Mouse (Mus musculus) ES-E14 (cell line): ENCODE results near the gene Hal. TPM values are rescaled to one million over a fixed set of nuclear protein-coding genes. Genes with fewer than 3 reads are reported as not detected.

Source experiments
- DNase-seq: peaks from one replicate; pipeline ENCODE4 v3.0.0-alpha.2; 2013; ENCODE audit warnings: low read depth, low spot score
- H3K27ac ChIP-seq: 2 replicates; pipeline ENCODE4 v1.5.1; 2012; ENCODE audit warnings: low read depth, mild to moderate bottlenecking, low read length, moderate library complexity, mixed read lengths; ENCODE audit not compliant: poor library complexity, insufficient read depth, severe bottlenecking
- H3K36me3 ChIP-seq: 2 replicates; pipeline ENCODE4 v1.6.1; 2012; ENCODE audit warnings: mild to moderate bottlenecking, low read length, moderate library complexity, mixed read lengths; ENCODE audit not compliant: control insufficient read depth, poor library complexity, insufficient read depth, severe bottlenecking
- H3K4me1 ChIP-seq, 2 experiments: fragments of 150-350 bp in 1 of 2; sonication (generic) in 1 of 2; 2 replicates each; pipeline ENCODE4 v1.6.1; 2012; ENCODE audit warnings: low read length in 2 of 2, mild to moderate bottlenecking in 1 of 2, mixed read lengths in 1 of 2; ENCODE audit not compliant: control insufficient read depth in 2 of 2, insufficient read depth in 2 of 2, poor library complexity in 1 of 2
- H3K4me3 ChIP-seq, 2 experiments: fragments of 150-350 bp in 1 of 2; sonication (generic) in 1 of 2; 2 replicates each; pipeline ENCODE4 v1.5.1; 2012; ENCODE audit warnings: low read length in 2 of 2, low read depth in 1 of 2, mild to moderate bottlenecking in 1 of 2, mixed read lengths in 1 of 2; ENCODE audit not compliant: insufficient read depth in 1 of 2, poor library complexity in 1 of 2, severe bottlenecking in 1 of 2
- H3K9ac ChIP-seq: 2 replicates; pipeline ENCODE4 v1.6.1; 2012; ENCODE audit warnings: low read depth, mild to moderate bottlenecking, low read length, mixed read lengths; ENCODE audit not compliant: poor library complexity, insufficient read depth, severe bottlenecking
- H3K9me3 ChIP-seq: fragments of 150-350 bp; sonication (generic); 2 replicates; pipeline ENCODE4 v1.6.1; 2012; ENCODE audit warnings: low read depth, mild to moderate bottlenecking, low read length; ENCODE audit not compliant: control insufficient read depth, insufficient read depth
- CHD2 ChIP-seq: IDR thresholded peaks from 2 replicates; pipeline ENCODE4 v1.6.1; 2014; ENCODE audit warnings: mild to moderate bottlenecking, low read depth, low read length, inconsistent platforms
- HCFC1 ChIP-seq: IDR thresholded peaks from 2 replicates; pipeline ENCODE4 v1.6.1; 2012; ENCODE audit warnings: low read length, inconsistent platforms, borderline replicate concordance; ENCODE audit not compliant: insufficient read depth
- MAFK ChIP-seq: IDR thresholded peaks from 2 replicates; pipeline ENCODE4 v1.6.1; 2014; ENCODE audit warnings: mild to moderate bottlenecking, low read depth, low read length, inconsistent platforms; ENCODE audit not compliant: insufficient read depth
- ZC3H11A ChIP-seq: IDR thresholded peaks from 2 replicates; pipeline ENCODE4 v1.6.1; 2012; ENCODE audit warnings: low read depth, mild to moderate bottlenecking, inconsistent platforms, low read length, borderline replicate concordance
- ZNF384 ChIP-seq: IDR thresholded peaks from 2 replicates; pipeline ENCODE4 v1.6.1; 2012; ENCODE audit warnings: low read depth, low read length, inconsistent platforms
- in situ Hi-C, 2 experiments: fragments of 600-800 bp; cut with MboI; formaldehyde crosslinking; loops; one replicate each; pipeline ENCODE4 v1.15.1; 2025; ENCODE audit warnings: low sequenced_read_pairs in 2 of 2, inconsistent platforms in 1 of 2; ENCODE audit not compliant: unreplicated experiment in 2 of 2
- total RNA-seq: library from RNA; depleted of rRNA; stranded (reverse); fragments of 300-350 nt; gene quantifications from 2 replicates; pipeline ENCODE4 v1.2.3, GENCODE M21; 2012; rRNA removed

The Hal gene
- total RNA-seq, 1 experiment: 5.7 TPM

GRCm38 (mm10) chr10:93567066-93567465, 78.5 kb downstream of the Hal start:
- Histone ChIP-seq H3K4me1 (no peaks in the 10 kb centered on the region), H3K36me3 (no peaks in the 10 kb centered on the region), H3K4me3 (no peak overlapping the region), H3K27ac (no peak overlapping the region), H3K9me3 (no peaks in the 10 kb centered on the region), H3K9ac (no peak overlapping the region)
- TF ChIP-seq MAFK: no peak
- TF ChIP-seq ZNF384: no peak
- no peak for TF ChIP-seq HCFC1
- no peak for TF ChIP-seq CHD2
- TF ChIP-seq ZC3H11A: no peak
- in situ Hi-C loops: no loop called here
- no peak for DNase-seq

- Histone ChIP-seq H3K4me3 (no peak overlapping the region), H3K36me3 (no peaks in the 10 kb centered on the region), H3K4me1 (no peaks in the 10 kb centered on the region), H3K9ac (no peak overlapping the region), H3K9me3 (no peaks in the 10 kb centered on the region), H3K27ac (no peak overlapping the region)
- in situ Hi-C loops: no loop called here
- no peak for TF ChIP-seq ZC3H11A
- TF ChIP-seq CHD2: no peak
- no peak for TF ChIP-seq MAFK
- no peak for TF ChIP-seq HCFC1
- TF ChIP-seq ZNF384: no peak
- no peak for DNase-seq
Measured at GRCm38 (mm10) chr10:93567841-93568566, 79.4 kb downstream of the Hal start.

GRCm38 (mm10) chr10:93568671-93569070, 80.1 kb downstream of the Hal start:
- no peak for DNase-seq
- Histone ChIP-seq H3K27ac (no peak overlapping the region), H3K36me3 (no peaks in the 10 kb centered on the region), H3K9me3 (no peaks in the 10 kb centered on the region), H3K9ac (no peak overlapping the region), H3K4me1 (no peaks in the 10 kb centered on the region), H3K4me3 (no peak overlapping the region)
- TF ChIP-seq ZNF384 (no peak), HCFC1 (no peak), ZC3H11A (no peak), CHD2 (no peak), MAFK (no peak)
- in situ Hi-C loops: no loop called here

Other genes with a start within 250 kb of the Hal start
- 10.3 and 15.7 TPM in 2 replicates for gene Elk3, start 177.6 kb upstream of the Hal start, total RNA-seq
- 54.5 and 72.4 TPM in 2 replicates for gene Lta4h, start 35.4 kb upstream of the Hal start, total RNA-seq
- 0.16 and 0.40 TPM in 2 replicates for gene Amdhd1, start 51.3 kb downstream of the Hal start, total RNA-seq
- 0.85 and 2.6 TPM in 2 replicates for gene Ccdc38, start 51.9 kb downstream of the Hal start, total RNA-seq
- 77.7 and 103 TPM in 2 replicates for gene Snrpf, start 100.9 kb downstream of the Hal start, total RNA-seq
- gene Ntn4, start 151.9 kb downstream of the Hal start, total RNA-seq: 0.85 and 1.9 TPM in 2 replicates